Mouse (Mus musculus): ENCODE measurements around the gene Gzmn. TPM values are rescaled to one million over a fixed set of nuclear protein-coding genes. Genes with fewer than 3 reads are reported as not detected.

The Gzmn gene
- total RNA-seq, 1 experiment from 2014 or later = not detected

Other genes with a start within 250 kb of the Gzmn start
- 0.37 and 2.1 TPM in 2 replicates for gene Cma1, start 229.9 kb downstream of the Gzmn start, total RNA-seq (2017)
- not detected in 2 replicates for gene Cma2, start 223.6 kb downstream of the Gzmn start, total RNA-seq (2017)
- not detected in 2 replicates for gene Mcpt1, start 156.6 kb downstream of the Gzmn start, total RNA-seq (2017)
- gene Mcpt9, start 144.1 kb downstream of the Gzmn start, total RNA-seq (2017) = not detected in 2 replicates
- gene Mcpt2, start 132.6 kb downstream of the Gzmn start, total RNA-seq (2017) = not detected in 2 replicates
- not detected in 2 replicates for gene Mcpt4, start 112.3 kb downstream of the Gzmn start, total RNA-seq (2017)
- 0.58 TPM in 1 of 2 replicates, not detected in the other for gene Mcpt8, start 89.3 kb downstream of the Gzmn start, total RNA-seq (2017)
- gene Ctsg, start 72.0 kb downstream of the Gzmn start, total RNA-seq (2017) = not detected in 2 replicates
- not detected in 2 replicates for gene Gzme, start 54.0 kb downstream of the Gzmn start, total RNA-seq (2017)
- gene Gzmd, start 42.0 kb downstream of the Gzmn start, total RNA-seq (2017) = not detected in 2 replicates
- not detected in 2 replicates for gene Gzmg, start 15.0 kb downstream of the Gzmn start, total RNA-seq (2017)
- not detected in 2 replicates for gene Gzmf, start 36.8 kb upstream of the Gzmn start, total RNA-seq (2017)
- not detected in 2 replicates for gene Gzmc, start 60.1 kb upstream of the Gzmn start, total RNA-seq (2017)
- gene Gzmb, start 87.7 kb upstream of the Gzmn start, total RNA-seq (2017) = 1.2 and 3.1 TPM in 2 replicates
- not detected in 2 replicates for gene Atp12a, start 190.5 kb upstream of the Gzmn start, total RNA-seq (2017)
- gene Rnf17, start 228.0 kb upstream of the Gzmn start, total RNA-seq (2017) = 0.49 and 1.2 TPM in 2 replicates